Mouse (Mus musculus) ES-Bruce4 (cell line): Measurements from ENCODE around the gene Erbb4.

Experiments used
- CTCF ChIP-seq: IDR thresholded peaks from one replicate; pipeline ENCODE4 v1.8.1; 2011; ENCODE audit warnings: low read depth, low read length
- EP300 ChIP-seq: IDR thresholded peaks from 2 replicates; pipeline ENCODE4 v1.6.1; 2011; ENCODE audit warnings: low read depth, low read length; ENCODE audit not compliant: insufficient read depth
- POLR2A ChIP-seq: IDR thresholded peaks from one replicate; pipeline ENCODE4 v1.8.1; 2011; ENCODE audit warnings: low read length; ENCODE audit not compliant: insufficient read depth

- TF ChIP-seq POLR2A (no peak), CTCF (no peak), EP300 (no peak)
These were observed 247.5 kb downstream of the Erbb4 start for GRCm38 (mm10) chr1:68860341-68860740.
